Mouse (Mus musculus): ENCODE results near the gene Dnttip2.

- TF ChIP-seq MAFK (IDR thresholded peaks at IDR 0.05; ENCODE audit: insufficient read depth, low read depth, low read length), result no peak
- TF ChIP-seq HCFC1 (IDR thresholded peaks at IDR 0.05; ENCODE audit: borderline replicate concordance, insufficient read depth, low read length), result no peak
- TF ChIP-seq ZNF384 (IDR thresholded peaks at IDR 0.05; ENCODE audit: low read depth, low read length), result no peak
Observed at GRCm38 (mm10) chr3:122246986-122247767, 27.0 kb upstream of the Dnttip2 start.

Data from ES-E14 (cell line).